Mouse (Mus musculus) embryonic fibroblast, embryonic 13.5 days (primary cell): ENCODE data around the gene Smg6. TPM values are rescaled to one million over a fixed set of nuclear protein-coding genes. Genes with fewer than 3 reads are reported as not detected.
A peak's percentile ranks its signal among the peaks of the same experiment; 100 is the strongest.

Experiments used
- H3K27ac ChIP-seq: 2 replicates; pipeline ENCODE4 v1.5.1; 2012; ENCODE audit warnings: low read length, control low read depth, inconsistent platforms; ENCODE audit not compliant: insufficient read depth
- H3K4me1 ChIP-seq: 2 replicates; pipeline ENCODE4 v1.6.1; 2011; ENCODE audit warnings: low read length; ENCODE audit not compliant: control insufficient read depth, insufficient read depth
- H3K4me3 ChIP-seq: 2 replicates; pipeline ENCODE4 v1.5.1; 2011; ENCODE audit warnings: mild to moderate bottlenecking, control low read depth, low read length; ENCODE audit not compliant: insufficient read depth
- CTCF ChIP-seq: IDR thresholded peaks from 2 replicates; pipeline ENCODE4 v1.5.1; 2011; ENCODE audit warnings: mild to moderate bottlenecking, control low read depth, low read length, moderate library complexity, borderline replicate concordance; ENCODE audit not compliant: insufficient read depth
- POLR2A ChIP-seq: IDR thresholded peaks from 2 replicates; pipeline ENCODE4 v1.6.1; 2011; ENCODE audit warnings: low read depth, mild to moderate bottlenecking, control low read depth, low read length, moderate library complexity
- polyA plus RNA-seq: library from polyadenylated mRNA; stranded (reverse); fragments of >200 nt; gene quantifications from 2 replicates; pipeline ENCODE4 v1.2.4, GENCODE M21; 2011; ENCODE audit warnings: low read depth; ENCODE audit not compliant: missing spikeins, insufficient read length

The Smg6 gene
- polyA plus RNA-seq, 1 experiment: 16.2 TPM

DNA sequence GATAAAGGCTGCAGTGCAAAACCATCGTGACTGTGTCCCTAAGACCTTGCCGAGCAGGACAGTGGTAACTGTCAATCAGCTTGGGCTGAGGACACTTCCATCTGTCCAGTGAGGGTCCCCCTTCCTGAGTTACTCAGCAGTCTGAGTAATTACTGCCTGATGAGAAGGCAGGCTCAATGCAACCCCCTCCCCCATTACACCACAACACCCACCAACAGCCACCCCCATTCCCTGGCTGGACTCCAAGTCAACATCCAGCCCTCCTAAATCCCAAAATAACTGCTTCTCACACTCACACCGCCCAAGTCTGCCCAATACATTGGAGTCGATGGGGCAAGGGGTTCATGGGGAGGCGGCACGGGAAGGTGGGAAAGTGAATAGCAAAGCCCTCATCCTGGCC, 266.2 kb downstream of the Smg6 start:
- Histone ChIP-seq H3K4me1 (no peaks in the 10 kb centered on the region), H3K27ac (no peak overlapping the region), H3K4me3 (no peak overlapping the region)
- TF ChIP-seq CTCF (no peak), POLR2A (no peak)

DNA sequence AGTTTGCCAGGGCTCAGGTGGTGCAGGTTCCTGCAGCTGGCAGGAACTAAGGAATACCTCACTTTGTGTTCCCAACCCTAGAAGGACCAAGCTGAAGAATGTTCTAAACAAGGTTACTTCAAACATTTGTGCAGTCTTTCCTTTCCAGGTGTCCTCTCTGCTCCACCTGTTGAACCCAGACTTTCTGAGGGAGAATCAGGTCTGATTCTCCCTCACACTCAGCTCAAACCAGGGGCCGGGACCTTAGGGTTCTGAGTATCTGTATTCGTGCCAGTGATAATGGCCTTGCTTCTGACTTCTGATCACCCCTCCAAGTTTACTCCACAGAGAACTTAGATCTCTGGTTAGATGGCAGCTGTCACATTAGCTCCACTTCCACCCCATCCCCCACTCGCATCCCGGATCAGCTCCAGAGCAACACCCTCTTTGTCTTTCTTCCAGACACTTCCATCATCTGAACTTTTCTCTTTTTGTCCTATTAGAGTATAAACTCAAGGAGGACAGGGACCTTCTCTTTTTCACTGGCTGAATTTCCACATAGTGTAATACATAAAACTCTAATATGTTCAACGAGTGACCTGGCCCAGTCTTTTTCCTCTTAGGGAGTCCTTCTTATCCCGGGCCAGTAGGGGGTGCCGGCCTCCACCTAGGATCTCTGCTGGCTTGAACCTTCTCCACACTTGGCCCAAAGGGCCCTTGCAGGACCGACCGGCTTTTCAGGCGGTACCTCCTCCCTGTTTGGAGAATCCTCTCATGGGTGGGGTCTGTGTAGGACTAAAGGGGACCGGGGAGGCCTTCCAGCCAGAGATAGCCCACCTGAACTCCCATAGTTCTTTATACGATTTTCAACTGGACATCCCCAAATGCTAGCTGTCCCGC, 267.0 kb downstream of the Smg6 start:
- Histone ChIP-seq H3K4me1 (no peaks in the 10 kb centered on the region), H3K4me3 (no peak overlapping the region)
- TF ChIP-seq POLR2A (no peak), CTCF (peak; percentile 51; the same call in 1 of the 2 replicates)

GRCm38 (mm10) chr11:75193256-75194071, 267.8 kb downstream of the Smg6 start, which contains the start of gene Rtn4rl1:
TSS of gene Rtn4rl1 (plus strand) at chr11:75193783.
- 0 out of 2 replicates have a peak, but pooled peaks have one; percentile 23 for TF ChIP-seq POLR2A
- TF ChIP-seq CTCF: no peak
- peak within 1 kb of the TSS; percentile 51 for H3K4me3 ChIP-seq
- H3K27ac ChIP-seq: no peak within 1 kb of the TSS
- no peaks in the 10 kb centered on the region for H3K4me1 ChIP-seq

More for the DNA sequence above, 267.0 kb downstream of the Smg6 start:
- H3K27ac ChIP-seq: no peak overlapping the region

DNA sequence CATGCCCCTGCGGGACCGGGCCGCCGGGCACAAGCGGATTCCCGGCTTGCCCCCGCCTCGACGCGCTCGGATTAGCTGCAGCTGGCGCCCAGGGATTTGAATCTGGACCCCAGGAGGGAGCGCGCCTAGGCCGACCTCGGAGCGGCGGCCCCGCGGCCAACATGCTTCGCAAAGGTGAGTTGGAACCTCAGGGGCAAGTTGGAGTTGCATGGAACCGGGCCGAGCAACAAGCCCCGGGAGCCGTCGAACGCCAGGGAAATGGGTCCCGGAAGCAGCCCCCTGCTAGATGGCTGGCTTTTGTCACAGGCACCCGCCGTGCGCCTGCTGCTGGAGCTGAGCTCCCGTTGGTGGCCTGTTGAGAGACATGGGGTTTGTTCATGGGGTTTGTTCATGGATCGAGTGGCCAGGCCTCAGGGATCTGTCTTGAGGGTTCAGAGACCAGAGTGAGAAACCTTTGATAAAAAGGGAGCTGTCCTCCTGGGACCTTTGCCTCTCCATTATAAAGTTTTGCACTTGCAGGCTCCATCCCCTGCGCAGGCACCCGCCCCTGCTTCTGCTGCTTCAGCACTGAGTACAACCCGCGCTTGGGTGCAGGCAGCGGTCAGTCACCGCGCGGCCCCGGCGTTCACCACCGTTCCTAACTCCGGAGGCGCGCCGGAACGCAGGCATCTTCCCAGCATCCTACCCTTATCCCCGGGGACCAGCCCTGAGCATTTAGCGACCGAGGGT, 268.7 kb downstream of the Smg6 start:
- Histone ChIP-seq H3K4me3 (peak overlapping the region; percentile 51), H3K27ac (no peak overlapping the region), H3K4me1 (no peaks in the 10 kb centered on the region)
- TF ChIP-seq POLR2A: no peak
- TF ChIP-seq CTCF: no peak

DNA sequence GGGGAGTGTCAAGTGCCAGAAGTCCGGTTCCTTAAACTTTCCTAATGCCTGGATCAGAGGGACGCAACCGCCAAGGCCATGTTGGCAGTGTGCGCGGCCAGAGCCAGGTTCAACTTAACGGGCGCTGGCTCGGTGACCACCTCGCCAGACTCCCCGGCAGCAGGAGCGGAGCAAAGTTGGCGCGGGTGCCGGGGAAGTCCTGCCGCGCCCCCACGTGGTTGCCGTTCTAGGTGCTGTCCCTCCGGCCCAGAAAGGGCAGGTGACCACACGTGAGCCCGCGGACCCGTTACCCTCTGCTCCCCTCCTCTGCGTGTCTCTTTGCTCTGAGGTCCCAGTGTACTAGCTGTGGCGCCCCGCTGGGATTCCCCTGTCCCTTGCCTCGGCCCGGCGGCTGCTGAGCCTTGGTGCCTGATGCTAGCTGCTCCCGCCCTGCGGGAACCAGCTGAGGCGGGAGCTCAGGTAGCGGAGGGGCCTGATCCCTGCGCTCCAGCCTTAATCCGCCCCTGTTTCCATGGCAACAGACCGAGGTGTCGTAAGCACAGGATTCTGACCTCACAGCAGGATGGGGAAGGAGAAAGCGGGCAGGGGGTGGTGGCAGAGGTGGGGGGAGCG, 269.3 kb downstream of the Smg6 start:
- Histone ChIP-seq H3K4me3 (peak overlapping the region; percentile 51), H3K27ac (no peak overlapping the region), H3K4me1 (no peaks in the 10 kb centered on the region)
- TF ChIP-seq POLR2A (no peak), CTCF (0 out of 2 replicates have a peak, but pooled peaks have one; percentile 6)

DNA sequence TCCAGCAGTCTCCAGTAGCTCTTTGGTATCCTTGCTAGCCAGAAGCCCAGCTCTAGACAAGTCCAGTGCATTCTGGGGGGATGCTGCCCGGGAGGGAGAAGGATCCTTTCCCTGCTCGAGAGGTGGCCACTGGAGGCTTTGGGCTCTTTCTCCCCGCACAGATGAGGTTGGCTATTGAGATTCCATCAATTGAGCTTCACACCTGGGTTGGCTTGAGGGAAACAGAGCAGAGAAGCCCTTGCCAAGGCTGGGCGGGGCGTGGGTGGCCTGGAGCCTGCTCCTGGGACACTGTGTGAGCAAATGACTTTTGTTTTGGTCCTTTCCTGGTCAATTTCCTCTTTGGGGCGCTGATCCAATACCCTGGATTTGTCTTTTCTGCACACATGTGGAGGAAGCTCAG, 270.5 kb downstream of the Smg6 start:
- Histone ChIP-seq H3K27ac (no peak overlapping the region), H3K4me1 (no peaks in the 10 kb centered on the region), H3K4me3 (no peak overlapping the region)
- TF ChIP-seq POLR2A (no peak), CTCF (no peak)

DNA sequence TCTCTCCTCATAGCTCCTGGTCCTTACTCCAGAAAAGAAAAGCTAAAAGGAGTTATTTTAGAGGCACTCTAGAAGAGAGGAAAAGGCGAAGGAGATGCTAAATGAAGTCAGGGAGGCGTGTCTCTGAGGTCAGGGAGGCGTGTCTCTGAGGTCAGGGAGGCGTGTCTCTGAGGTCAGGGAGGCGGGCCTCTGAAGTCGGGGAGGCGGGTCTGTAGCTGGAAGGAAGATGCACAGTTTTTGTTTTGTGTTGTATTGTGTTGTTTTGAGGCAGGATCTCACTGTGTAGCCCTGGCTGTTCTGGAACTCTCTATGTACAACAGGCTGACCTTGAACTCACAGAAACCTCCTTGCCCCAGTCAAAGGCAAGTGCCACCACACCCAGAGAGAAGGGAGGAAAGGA, 272.3 kb downstream of the Smg6 start:
- Histone ChIP-seq H3K4me1 (no peaks in the 10 kb centered on the region), H3K27ac (no peak overlapping the region), H3K4me3 (no peak overlapping the region)
- TF ChIP-seq POLR2A: no peak
- TF ChIP-seq CTCF: no peak

DNA sequence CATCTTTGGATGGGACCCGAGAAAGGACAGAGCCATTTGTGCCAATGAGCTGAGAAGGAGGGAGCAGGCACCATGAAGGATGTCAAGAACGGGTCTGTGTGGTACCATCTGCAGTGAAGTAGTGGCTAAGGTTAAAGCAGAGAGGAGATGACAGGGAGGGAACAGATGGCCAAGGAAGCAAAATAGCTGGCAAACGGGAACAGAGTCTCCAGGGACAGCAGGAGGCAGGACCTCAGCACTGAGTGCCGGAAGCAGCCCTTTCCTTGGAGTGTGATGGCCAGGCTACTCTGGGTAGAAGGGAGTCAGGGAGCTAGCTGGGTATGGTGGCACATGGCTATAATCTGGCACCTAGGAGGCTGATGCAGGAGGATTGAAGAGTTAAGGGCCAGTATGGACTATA, 273.2 kb downstream of the Smg6 start:
- no peak overlapping the region for H3K27ac ChIP-seq
- TF ChIP-seq POLR2A: no peak
- no peak for TF ChIP-seq CTCF
- H3K4me1 ChIP-seq: no peaks in the 10 kb centered on the region
- no peak overlapping the region for H3K4me3 ChIP-seq

DNA sequence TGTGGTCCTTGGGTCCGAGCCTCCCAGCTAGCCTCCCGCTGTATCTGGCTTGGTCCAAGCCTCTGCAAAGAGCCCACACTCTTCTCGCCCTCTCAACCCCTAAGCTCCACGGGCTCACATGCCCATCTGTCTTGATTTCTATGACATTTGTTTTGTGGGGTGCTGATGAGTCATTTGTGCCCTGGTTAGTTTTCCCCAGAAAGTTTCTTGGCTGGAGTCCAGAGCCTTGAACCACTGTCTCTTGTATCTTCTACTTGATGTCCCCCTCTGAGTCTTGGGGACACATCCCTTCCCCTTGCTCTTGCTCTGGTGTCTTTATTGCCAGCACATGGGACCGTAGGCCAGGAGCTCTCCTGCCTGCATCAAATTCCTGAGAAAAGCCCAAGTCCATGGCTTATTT, 274.3 kb downstream of the Smg6 start:
- no peak overlapping the region for H3K27ac ChIP-seq

More for the DNA sequence above, 274.3 kb downstream of the Smg6 start:
- Histone ChIP-seq H3K4me3 (no peak overlapping the region), H3K4me1 (no peaks in the 10 kb centered on the region)
- TF ChIP-seq CTCF (no peak), POLR2A (no peak)
